Mouse (Mus musculus) monocyte, adult 2 months (primary cell): ENCODE measurements around the gene Prss2.
"Not testable (repeated sequence)": the region's sequence is repeated elsewhere in the genome, so short reads cannot be mapped to it uniquely, and the experiment has no call there.

Experiments used
- DNase-seq, 2 experiments: peaks; one replicate each; pipeline ENCODE4 v3.0.0; 2022; ENCODE audit warnings: low spot score in 2 of 2, low read depth in 1 of 2

Gene Prss2

GRCm38 (mm10) chr6:41554295-41555169, 32.9 kb downstream of the Prss2 start:
- no peak for DNase-seq

- DNase-seq: no peak
These were observed 34.8 kb downstream of the Prss2 start for GRCm38 (mm10) chr6:41556389-41556788.

- DNase-seq: no peak
These were observed 35.9 kb downstream of the Prss2 start for GRCm38 (mm10) chr6:41557468-41557867.

GRCm38 (mm10) chr6:41558271-41558670, 36.7 kb downstream of the Prss2 start:
- no peak for DNase-seq

GRCm38 (mm10) chr6:41559331-41559730, 37.7 kb downstream of the Prss2 start:
- no peak for DNase-seq

- no peak for DNase-seq
These were observed 38.7 kb downstream of the Prss2 start for GRCm38 (mm10) chr6:41560273-41560672.

- no peak for DNase-seq
These were observed 41.0 kb downstream of the Prss2 start for GRCm38 (mm10) chr6:41562598-41562997.

- DNase-seq: not testable (repeated sequence)
These were observed 41.7 kb downstream of the Prss2 start for GRCm38 (mm10) chr6:41563104-41563951.

- DNase-seq: no peak
These were observed 43.7 kb downstream of the Prss2 start for GRCm38 (mm10) chr6:41565261-41565660.

GRCm38 (mm10) chr6:41566965-41567364, 45.4 kb downstream of the Prss2 start:
- no peak for DNase-seq

- DNase-seq: no peak
These were observed 47.5 kb downstream of the Prss2 start for GRCm38 (mm10) chr6:41569078-41569477.
